Mouse (Mus musculus) bone marrow macrophage, adult 2 months (primary cell): Measurements from ENCODE around the gene Slamf8.

Experiments used
- CTCF ChIP-seq: IDR thresholded peaks from 2 replicates; pipeline ENCODE4 v1.5.1; 2012; ENCODE audit warnings: low read depth, mild to moderate bottlenecking, low read length, moderate library complexity
- POLR2A ChIP-seq: IDR thresholded peaks from 2 replicates; pipeline ENCODE4 v1.6.1; 2012; ENCODE audit warnings: mild to moderate bottlenecking, low read depth, low read length, borderline replicate concordance

DNA sequence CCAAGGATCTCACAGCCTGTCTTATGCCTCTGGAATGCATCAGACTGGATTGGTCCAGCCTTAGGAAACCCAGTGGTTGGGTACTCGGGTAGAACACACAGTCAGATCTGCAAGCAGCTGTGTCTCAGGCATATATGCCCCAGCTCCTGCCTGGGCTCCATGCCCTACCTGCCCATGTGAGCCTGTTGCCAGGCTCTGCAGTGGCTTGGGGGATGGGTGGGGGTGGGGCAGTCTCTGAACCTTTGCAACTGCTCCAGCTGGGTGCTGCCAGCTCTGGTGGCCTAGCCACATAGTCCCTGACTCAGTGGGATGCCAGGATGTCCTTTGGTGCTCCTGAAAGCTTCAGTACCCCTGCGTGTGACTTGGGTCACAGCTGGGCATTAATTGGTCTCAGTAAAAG, 41.1 kb downstream of the Slamf8 start:
- TF ChIP-seq CTCF (no peak), POLR2A (no peak)
